Mouse (Mus musculus): ENCODE data around the gene Dot1l.

GRCm38 (mm10) chr10:80805322-80805721 is 50.3 kb downstream of the Dot1l start:
- TF ChIP-seq CTCF (conservative IDR thresholded peaks at IDR 0.05; ENCODE audit: insufficient read depth, insufficient read length, low read depth, low read length) (no peak), POLR2A (IDR thresholded peaks at IDR 0.05; ENCODE audit: low read depth, low read length) (no peak)

All from kidney, adult 2 months (tissue).